Mouse (Mus musculus): ENCODE measurements around the gene Pgs1.

GRCm38 (mm10) chr11:117987032-117987451 lies 950 bp downstream of the Pgs1 start:
- TF ChIP-seq POLR2A (IDR thresholded peaks at IDR 0.05; ENCODE audit: control insufficient read depth, extremely low read depth, insufficient read depth, low read length, poor library complexity) = no peak
- no peak for TF ChIP-seq CTCF (IDR thresholded peaks at IDR 0.05; ENCODE audit: borderline replicate concordance, control insufficient read depth, extremely low read depth, insufficient read depth, low read length, poor library complexity)

Measured in thymus, adult 2 months (tissue).